ENCODE assay signal across 27 mouse cellular contexts in genomic region chr4:140556561-140556960, GRCm38 (mm10).
DNase-seq lines count a peak whose midpoint lies in the region; ATAC-seq lines count a peak whose summit lies in the region.
"Had no signal": no experiment of that assay in that cellular context is flagged by ENCODE, and none has a peak within 500 bp of the region (broad histone marks: within the 10 kb centered on the region; RNA-seq: fewer than 3 reads in every experiment).

No protein-coding gene starts in this region.

- no peak for DNase-seq in hindbrain, embryonic 11.5 days (ENCODE audit: low spot score)
- DNase-seq in midbrain, embryonic 14.5 days: no peak
- no peak for DNase-seq in limb, embryonic 10.5 days (ENCODE audit: low spot score)
- DNase-seq: adrenal gland, postnatal 25 days; B cell, adult 2 months; cerebellum, adult 18-20 months; cerebellum, postnatal 10 days; gastrocnemius, postnatal 14 days; heart, adult 11 months; kidney, adult 8-10 months; kidney, postnatal 4 days; liver; lung, embryonic 14.5 days; lung, postnatal 14 days; retina, postnatal 1 day; right cerebral cortex, postnatal 25 days had no signal

- no peaks in the 10 kb centered on the region; the same call in 1 of the 2 replicates for H3K4me1 ChIP-seq in hindbrain, embryonic 11.5 days (replicated peaks; ENCODE audit: control insufficient read depth, insufficient read depth, low read length)
- H3K4me1 ChIP-seq in hindbrain, embryonic 16.5 days (ENCODE audit: control insufficient read depth, insufficient read depth, low read depth, low read length): 0 out of 2 replicates have a peak, but pooled peaks cover 2% of the 10 kb centered on the region
- no peaks in the 10 kb centered on the region for H3K4me1 ChIP-seq in midbrain, embryonic 13.5 days (replicated peaks)
- H3K4me1 ChIP-seq in midbrain, embryonic 14.5 days (ENCODE audit: control insufficient read depth, insufficient read depth, low read length): no peaks in the 10 kb centered on the region
- no peaks in the 10 kb centered on the region for H3K4me1 ChIP-seq in forebrain, embryonic 15.5 days
- peaks cover 16% of the 10 kb centered on the region for H3K4me1 ChIP-seq in limb, embryonic 10.5 days
- H3K4me1 ChIP-seq: heart, embryonic 10.5 days; liver, embryonic 15.5 days; stomach, embryonic 15.5 days had no signal

- H3K4me3 ChIP-seq in hindbrain, embryonic 11.5 days (ENCODE audit: low read depth, low read length): no peak overlapping the region
- no peak overlapping the region for H3K4me3 ChIP-seq in hindbrain, embryonic 16.5 days (ENCODE audit: low read length)
- H3K4me3 ChIP-seq in midbrain, embryonic 13.5 days (replicated peaks): no peak overlapping the region
- H3K4me3 ChIP-seq in midbrain, embryonic 14.5 days (replicated peaks; ENCODE audit: low read depth, low read length): no peak overlapping the region
- no peak overlapping the region for H3K4me3 ChIP-seq in forebrain, embryonic 15.5 days
- H3K4me3 ChIP-seq in limb, embryonic 10.5 days: no peak overlapping the region
- H3K4me3 ChIP-seq: erythroblast, embryonic 14.5 days; heart, embryonic 10.5 days; heart, embryonic 15.5 days; liver, embryonic 15.5 days; stomach, embryonic 15.5 days had no signal

- peaks cover 8% of the 10 kb centered on the region; the same call in 1 of the 2 replicates for H3K36me3 ChIP-seq in hindbrain, embryonic 11.5 days (ENCODE audit: control insufficient read depth, insufficient read depth, low read length)
- peaks cover 33% of the 10 kb centered on the region for H3K36me3 ChIP-seq in hindbrain, embryonic 16.5 days (ENCODE audit: control insufficient read depth, insufficient read depth, low read length)
- H3K36me3 ChIP-seq in midbrain, embryonic 13.5 days: peaks cover 85% of the 10 kb centered on the region
- H3K36me3 ChIP-seq in midbrain, embryonic 14.5 days (ENCODE audit: control insufficient read depth, insufficient read depth, low read length): peaks cover 87% of the 10 kb centered on the region
- peaks cover 32% of the 10 kb centered on the region for H3K36me3 ChIP-seq in forebrain, embryonic 15.5 days
- peaks cover 75% of the 10 kb centered on the region for H3K36me3 ChIP-seq in limb, embryonic 10.5 days

- H3K4me2 ChIP-seq in hindbrain, embryonic 11.5 days (replicated peaks; ENCODE audit: low read depth, low read length): no peak overlapping the region
- H3K4me2 ChIP-seq in hindbrain, embryonic 16.5 days (ENCODE audit: low read length): no peak overlapping the region
- no peak overlapping the region for H3K4me2 ChIP-seq in midbrain, embryonic 13.5 days (replicated peaks)
- no peak overlapping the region for H3K4me2 ChIP-seq in midbrain, embryonic 14.5 days (ENCODE audit: low read length)
- no peak overlapping the region for H3K4me2 ChIP-seq in forebrain, embryonic 15.5 days (replicated peaks)
- H3K4me2 ChIP-seq: heart, embryonic 15.5 days; liver, embryonic 15.5 days; lung, embryonic 14.5 days; stomach, embryonic 15.5 days had no signal

- WGBS in hindbrain, embryonic 11.5 days: 81% methylated on average over 10 of the region's 10 CpGs
- WGBS in hindbrain, embryonic 16.5 days: 71% methylated on average over 10 of the region's 10 CpGs
- WGBS in midbrain, embryonic 13.5 days: 85% methylated on average over 10 of the region's 10 CpGs
- WGBS in midbrain, embryonic 14.5 days: 78% methylated on average over 10 of the region's 10 CpGs
- WGBS in forebrain, embryonic 15.5 days: 75% methylated on average over 10 of the region's 10 CpGs
- 91% methylated on average over 10 of the region's 10 CpGs for WGBS in limb, embryonic 10.5 days

- H3K27me3 ChIP-seq in hindbrain, embryonic 11.5 days (ENCODE audit: control insufficient read depth, insufficient read depth, low read length): no peaks in the 10 kb centered on the region
- H3K27me3 ChIP-seq in hindbrain, embryonic 16.5 days (replicated peaks; ENCODE audit: control insufficient read depth, insufficient read depth, low read length): no peaks in the 10 kb centered on the region
- H3K27me3 ChIP-seq in midbrain, embryonic 13.5 days: no peaks in the 10 kb centered on the region
- no peaks in the 10 kb centered on the region for H3K27me3 ChIP-seq in midbrain, embryonic 14.5 days (ENCODE audit: control insufficient read depth, insufficient read depth, low read length)
- no peaks in the 10 kb centered on the region for H3K27me3 ChIP-seq in forebrain, embryonic 15.5 days
- H3K27me3 ChIP-seq in limb, embryonic 10.5 days (ENCODE audit: low read depth, poor library complexity, severe bottlenecking): no peaks in the 10 kb centered on the region
- H3K27me3 ChIP-seq: heart, embryonic 15.5 days; liver, embryonic 15.5 days; stomach, embryonic 15.5 days had no signal

- peaks cover under 1% of the 10 kb centered on the region; the same call in 1 of the 2 replicates for H3K9me3 ChIP-seq in hindbrain, embryonic 11.5 days (ENCODE audit: control insufficient read depth, low read length)
- peaks cover under 1% of the 10 kb centered on the region; the same call in 1 of the 2 replicates for H3K9me3 ChIP-seq in hindbrain, embryonic 16.5 days (ENCODE audit: control insufficient read depth, low read length)
- peaks cover 4% of the 10 kb centered on the region for H3K9me3 ChIP-seq in midbrain, embryonic 13.5 days
- 0 out of 2 replicates have a peak, but pooled peaks cover 4% of the 10 kb centered on the region for H3K9me3 ChIP-seq in midbrain, embryonic 14.5 days (ENCODE audit: control insufficient read depth, low read length)
- no peaks in the 10 kb centered on the region for H3K9me3 ChIP-seq in forebrain, embryonic 15.5 days
- no peaks in the 10 kb centered on the region for H3K9me3 ChIP-seq in limb, embryonic 10.5 days (replicated peaks)
- H3K9me3 ChIP-seq: heart, embryonic 10.5 days; stomach, embryonic 15.5 days had no signal

- H3K27ac ChIP-seq in hindbrain, embryonic 11.5 days (ENCODE audit: low read depth, low read length): peak overlapping the region; percentile 37
- H3K27ac ChIP-seq in hindbrain, embryonic 16.5 days (ENCODE audit: low read depth, low read length): no peak overlapping the region
- H3K27ac ChIP-seq in midbrain, embryonic 13.5 days: peak overlapping the region; percentile 22
- H3K27ac ChIP-seq in midbrain, embryonic 14.5 days (replicated peaks; ENCODE audit: low read depth, low read length): no peak overlapping the region
- H3K27ac ChIP-seq in forebrain, embryonic 15.5 days (replicated peaks): peak overlapping the region; percentile 42; the same call in 1 of the 2 replicates
- H3K27ac ChIP-seq in limb, embryonic 10.5 days: no peak overlapping the region
- H3K27ac ChIP-seq: heart, embryonic 10.5 days; heart, embryonic 15.5 days; kidney, postnatal 0 days; liver, embryonic 15.5 days; stomach, embryonic 15.5 days had no signal

- no peak for ATAC-seq in hindbrain, embryonic 11.5 days (ENCODE audit: low FRiP score)
- no peak for ATAC-seq in hindbrain, embryonic 16.5 days
- ATAC-seq in midbrain, embryonic 13.5 days: no peak
- no peak for ATAC-seq in midbrain, embryonic 14.5 days (ENCODE audit: low FRiP score, low TSS enrichment)
- no peak for ATAC-seq in forebrain, embryonic 15.5 days (replicated peaks)
- ATAC-seq: intestine, embryonic 16.5 days; midbrain, embryonic 16.5 days had no signal

- H3K9ac ChIP-seq in hindbrain, embryonic 11.5 days (ENCODE audit: low read depth, low read length): no peak overlapping the region
- no peak overlapping the region for H3K9ac ChIP-seq in hindbrain, embryonic 16.5 days (ENCODE audit: low read depth, low read length)
- peak overlapping the region; percentile 8; the same call in 1 of the 2 replicates for H3K9ac ChIP-seq in midbrain, embryonic 13.5 days (replicated peaks)
- no peak overlapping the region for H3K9ac ChIP-seq in midbrain, embryonic 14.5 days (replicated peaks; ENCODE audit: low read length)
- H3K9ac ChIP-seq in forebrain, embryonic 15.5 days (replicated peaks): no peak overlapping the region
- H3K9ac ChIP-seq: heart, embryonic 15.5 days; liver, embryonic 15.5 days; lung, embryonic 14.5 days; stomach, embryonic 15.5 days had no signal

Comparison
In these comparisons a context has a peak if more than half of its experiments do, and no peak if none do; other contexts are left out.
1. H3K27ac ChIP-seq: peak in hindbrain, embryonic 11.5 days (single experiment), midbrain, embryonic 13.5 days (single experiment) and forebrain, embryonic 15.5 days (single experiment); none in hindbrain, embryonic 16.5 days (single experiment), midbrain, embryonic 14.5 days (single experiment) and limb, embryonic 10.5 days (single experiment).